Mouse (Mus musculus) liver, embryonic 14.5 days (tissue): ENCODE measurements around the gene Lin7a.

Experiments used
- CTCF ChIP-seq: IDR thresholded peaks from 2 replicates; pipeline ENCODE4 v1.5.1; 2016; ENCODE audit warnings: antibody characterized with exemption, low read depth, control low read depth
- EP300 ChIP-seq: IDR thresholded peaks from 2 replicates; pipeline ENCODE4 v1.6.1; 2016; ENCODE audit warnings: antibody characterized with exemption, low read depth

GRCm38 (mm10) chr10:107237736-107238135 lies 33.8 kb upstream of the Lin7a start:
- TF ChIP-seq CTCF, result no peak
- no peak for TF ChIP-seq EP300
